In genomic region chr15:102997939-102998355, GRCm38 (mm10) we compare ENCODE assay signal across 9 mouse cellular contexts. TPM values are rescaled to one million over a fixed set of nuclear protein-coding genes. Genes with fewer than 3 reads are reported as not detected.
DNase-seq lines count a peak whose midpoint lies in the region; ATAC-seq and TF ChIP-seq lines count a peak whose summit lies in the region.
"Had no signal": no experiment of that assay in that cellular context is flagged by ENCODE, and none has a peak within 500 bp of the region (broad histone marks: within the 10 kb centered on the region; RNA-seq: fewer than 3 reads in every experiment).

TSS of gene Hoxc6 (plus strand) at chr15:102998257.

- no peaks in the 10 kb centered on the region for H3K36me3 ChIP-seq in forebrain, postnatal 0 days (ENCODE audit: insufficient read depth)
- H3K36me3 ChIP-seq in limb, embryonic 10.5 days: no peaks in the 10 kb centered on the region
- H3K36me3 ChIP-seq in stomach, embryonic 14.5 days (ENCODE audit: control insufficient read depth, insufficient read depth, low read length): no peaks in the 10 kb centered on the region

- no peaks in the 10 kb centered on the region for H3K4me1 ChIP-seq in cerebellum, adult 2 months (ENCODE audit: control insufficient read depth, insufficient read depth, low read length)
- no peaks in the 10 kb centered on the region for H3K4me1 ChIP-seq in forebrain, postnatal 0 days (ENCODE audit: insufficient read depth)
- peaks cover 86% of the 10 kb centered on the region for H3K4me1 ChIP-seq in limb, embryonic 10.5 days
- peaks cover 8% of the 10 kb centered on the region; the same call in 1 of the 2 replicates for H3K4me1 ChIP-seq in stomach, embryonic 14.5 days (ENCODE audit: control insufficient read depth, insufficient read depth, low read length)

- H3K9me3 ChIP-seq in forebrain, postnatal 0 days (ENCODE audit: low read length): no peaks in the 10 kb centered on the region
- no peaks in the 10 kb centered on the region for H3K9me3 ChIP-seq in limb, embryonic 10.5 days (replicated peaks)
- no peaks in the 10 kb centered on the region for H3K9me3 ChIP-seq in stomach, embryonic 14.5 days (ENCODE audit: control insufficient read depth, low read depth, low read length)

- no peak within 1 kb of the TSS for H3K9ac ChIP-seq in forebrain, postnatal 0 days
- H3K9ac ChIP-seq in stomach, embryonic 14.5 days (replicated peaks; ENCODE audit: low read depth, low read length): no peak within 1 kb of the TSS

- H3K4me2 ChIP-seq in forebrain, postnatal 0 days (ENCODE audit: low read depth): peak within 1 kb of the TSS; percentile 63
- H3K4me2 ChIP-seq in stomach, embryonic 14.5 days (replicated peaks; ENCODE audit: low read depth, low read length): peak within 1 kb of the TSS; percentile 76

- WGBS in cerebellum, adult 2 months: 3% methylated on average over 19 of the region's 19 CpGs
- 2% methylated on average over 19 of the region's 19 CpGs for WGBS in forebrain, postnatal 0 days
- WGBS in limb, embryonic 10.5 days: under 1% methylated on average over 19 of the region's 19 CpGs
- WGBS in stomach, embryonic 14.5 days: 2% methylated on average over 19 of the region's 19 CpGs

- H3K27ac ChIP-seq in cerebellum, adult 2 months (ENCODE audit: insufficient read depth, low read length): no peak within 1 kb of the TSS
- no peak within 1 kb of the TSS for H3K27ac ChIP-seq in forebrain, postnatal 0 days (ENCODE audit: low read depth, low read length)
- peak within 1 kb of the TSS; percentile 94 for H3K27ac ChIP-seq in limb, embryonic 10.5 days
- H3K27ac ChIP-seq in stomach, embryonic 14.5 days (ENCODE audit: low read length): no peak within 1 kb of the TSS

- peaks cover 15% of the 10 kb centered on the region; the same call in 1 of the 2 replicates for H3K27me3 ChIP-seq in cerebellum, adult 2 months (ENCODE audit: control insufficient read depth, insufficient read depth, low read length)
- peaks cover 90% of the 10 kb centered on the region for H3K27me3 ChIP-seq in forebrain, postnatal 0 days (ENCODE audit: insufficient read depth, low read length)
- peaks cover 98% of the 10 kb centered on the region for H3K27me3 ChIP-seq in limb, embryonic 10.5 days (ENCODE audit: low read depth, poor library complexity, severe bottlenecking)
- peaks cover 82% of the 10 kb centered on the region for H3K27me3 ChIP-seq in stomach, embryonic 14.5 days (ENCODE audit: control insufficient read depth, insufficient read depth, low read length)

- peak within 1 kb of the TSS; percentile 10 for H3K4me3 ChIP-seq in cerebellum, adult 2 months (replicated peaks; ENCODE audit: insufficient read depth, low read depth, low read length)
- H3K4me3 ChIP-seq in forebrain, postnatal 0 days (ENCODE audit: low read depth, low read length): peak within 1 kb of the TSS; percentile 31
- H3K4me3 ChIP-seq in limb, embryonic 10.5 days: peak within 1 kb of the TSS; percentile 56
- H3K4me3 ChIP-seq in stomach, embryonic 14.5 days (ENCODE audit: low read depth, low read length): peak within 1 kb of the TSS; percentile 42

- ATAC-seq in forebrain, postnatal 0 days: no peak
- ATAC-seq in stomach, embryonic 14.5 days (ENCODE audit: insufficient number of reproducible peaks, insufficient read depth, low FRiP score, low read depth): no peak

- no peak for TF ChIP-seq CTCF in cerebellum, adult 2 months (IDR thresholded peaks at IDR 0.05; ENCODE audit: borderline replicate concordance, insufficient read depth, low read depth, low read length)
- TF ChIP-seq CTCF in forebrain, postnatal 0 days (IDR thresholded peaks at IDR 0.05; ENCODE audit: low read depth): no peak

- TF ChIP-seq POLR2A in cerebellum, adult 2 months (IDR thresholded peaks at IDR 0.05; ENCODE audit: borderline replicate concordance, insufficient read depth, low read length): no peak

- DNase-seq in cerebellum, adult 2 months: no peak
- no peak for DNase-seq in cerebellum, postnatal 25 days
- DNase-seq in MN1 (ENCODE audit: low spot score) (peak; percentile 79), adipocyte (ENCODE audit: low spot score) (no peak)
- no peak for DNase-seq in forebrain, postnatal 0 days
- DNase-seq in limb, embryonic 10.5 days (ENCODE audit: low spot score): peak; percentile 76
- no peak for DNase-seq in testis, postnatal 14 days (ENCODE audit: low spot score)

RNA-seq across cellular contexts. Expression of gene Hoxc6, which starts in this region (rescaled TPM):
- 0.16 and 0.25 TPM in 2 replicates for polyA plus RNA-seq in cerebellum, adult 2 months (2012; rRNA removed)
- total RNA-seq in forebrain, postnatal 0 days (2014; rRNA removed): not detected in 2 replicates
- polyA plus RNA-seq in forebrain, postnatal 0 days (2015; fragmentation: Nextera tagmentation; extraction: Ambion mirVana): not detected in 2 replicates
- polyA plus RNA-seq in limb, embryonic 10.5 days (2016; fragmentation: Nextera tagmentation; extraction: Ambion mirVana): 10.1 and 10.2 TPM in 2 replicates
- polyA plus RNA-seq in stomach, embryonic 14.5 days (2014; fragmentation: Nextera tagmentation; extraction: Ambion mirVana): 4.8 and 5.5 TPM in 2 replicates
- total RNA-seq: hematopoietic stem cell, adult 5-6 weeks had no signal

Comparison
In these comparisons a context has a peak if more than half of its experiments do, and no peak if none do; other contexts are left out.
1. DNase-seq: peak in MN1 (single experiment) and limb, embryonic 10.5 days (single experiment); none in cerebellum, adult 2 months (0 of 2), cerebellum, postnatal 25 days (0 of 2), forebrain, postnatal 0 days (single experiment), adipocyte (single experiment) and testis, postnatal 14 days (single experiment).
2. Peak in every context shown above with its lines, with median percentiles within 50 percentile points of each other: H3K4me3 ChIP-seq.